Mouse (Mus musculus) intestine, embryonic 14.5 days (tissue): ENCODE data around the gene Atg7. TPM values are rescaled to one million over a fixed set of nuclear protein-coding genes. Genes with fewer than 3 reads are reported as not detected.

ENCODE experiments used
- ATAC-seq: fragments of 200-750 bp; cut with Nextera tagmentation; replicated peaks from 2 replicates; pipeline ENCODE4 v1.8.0; 2017; ENCODE audit warnings: low read depth, moderate number of reproducible peaks, moderate TSS enrichment, moderate library complexity; ENCODE audit not compliant: low FRiP score, low TSS enrichment
- DNase-seq: peaks from one replicate; pipeline ENCODE4 v3.0.0-alpha.2; 2018; ENCODE audit warnings: low spot score
- H3K27ac ChIP-seq: fragments of 300-500 bp; sonication (generic); 2 replicates; pipeline ENCODE4 v1.5.1; 2014; ENCODE audit warnings: low read depth, mild to moderate bottlenecking, control low read depth
- H3K27me3 ChIP-seq: fragments of 300-500 bp; sonication (generic); replicated peaks from 2 replicates; pipeline ENCODE4 v1.6.1; 2014; ENCODE audit warnings: low read length, control low read depth; ENCODE audit not compliant: control insufficient read depth, insufficient read depth
- H3K36me3 ChIP-seq: fragments of 300-500 bp; sonication (generic); 2 replicates; pipeline ENCODE4 v1.6.1; 2014; ENCODE audit warnings: low read length, control low read depth; ENCODE audit not compliant: control insufficient read depth, insufficient read depth
- H3K4me1 ChIP-seq: fragments of 300-500 bp; sonication (generic); replicated peaks from 2 replicates; pipeline ENCODE4 v1.6.1; 2014; ENCODE audit warnings: low read length, control low read depth, mixed read lengths; ENCODE audit not compliant: control insufficient read depth, insufficient read depth
- H3K4me2 ChIP-seq: fragments of 300-500 bp; sonication (generic); 2 replicates; pipeline ENCODE4 v1.6.1; 2014; ENCODE audit warnings: low read length
- H3K4me3 ChIP-seq: fragments of 300-500 bp; sonication (generic); 2 replicates; pipeline ENCODE4 v1.5.1; 2014; ENCODE audit warnings: low read depth, low read length, control low read depth, mixed read lengths
- H3K9ac ChIP-seq: fragments of 300-500 bp; sonication (generic); 2 replicates; pipeline ENCODE4 v1.6.1; 2014; ENCODE audit warnings: mild to moderate bottlenecking, low read length
- H3K9me3 ChIP-seq: fragments of 300-500 bp; sonication (generic); 2 replicates; pipeline ENCODE4 v1.6.1; 2016; ENCODE audit warnings: low read length, control low read depth; ENCODE audit not compliant: control insufficient read depth
- WGBS: fragments of 180-500 bp; shearing (Covaris S2); extraction: QIAGEN DNeasy Blood & Tissue Kit; methylation state at CpG from one replicate; pipeline ENCODE4 v1.1.7; 2014; 5-methylcytosine and 5-hydroxymethylcytosine counted together
- polyA plus RNA-seq: library from polyadenylated mRNA; unstranded; fragments of >200 nt; fragmentation: Nextera tagmentation; extraction: Ambion mirVana; gene quantifications from 2 replicates; pipeline ENCODE4 v1.2.1, GENCODE M21; 2014

Atg7 gene
- polyA plus RNA-seq, 1 experiment from 2014 or later = 22.8 TPM

DNA sequence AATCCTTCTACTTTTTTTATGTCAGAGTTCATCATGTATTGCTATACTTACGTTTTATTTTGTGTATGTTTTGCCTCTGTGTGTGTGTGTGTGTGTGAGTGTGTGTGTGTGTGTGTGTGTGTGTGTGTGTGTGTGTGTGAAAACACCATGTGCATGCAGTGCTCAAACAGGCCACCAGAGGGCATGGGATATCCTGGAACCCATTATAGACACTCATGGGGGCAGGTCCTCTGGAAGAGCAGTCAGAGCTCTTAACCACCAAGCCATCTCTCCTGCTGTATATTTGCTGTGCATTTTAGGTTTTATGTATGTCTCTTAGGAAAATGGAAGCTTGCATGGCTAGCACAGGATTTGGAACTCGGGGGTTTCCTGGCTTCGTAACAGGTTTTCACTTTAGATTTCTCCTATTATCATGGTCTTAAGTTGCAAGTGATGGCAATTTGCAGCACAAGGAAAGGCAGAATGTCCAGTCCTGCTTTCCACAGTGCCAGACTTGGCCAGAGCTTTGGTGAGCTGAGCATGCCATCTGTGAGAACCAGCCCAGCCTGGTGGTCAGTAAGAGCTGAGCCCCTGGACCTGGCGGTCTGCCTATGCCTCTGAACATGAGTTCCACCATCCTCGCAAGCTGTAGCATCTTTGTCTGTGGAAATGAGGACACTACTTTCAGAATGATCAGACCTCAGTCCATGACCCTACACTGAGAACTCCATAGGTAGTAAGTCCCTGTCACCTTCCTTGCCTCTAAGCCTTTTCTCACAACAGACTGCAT, 172.2 kb downstream of the Atg7 start:
- no peak for ATAC-seq
- Histone ChIP-seq H3K4me1 (peaks cover 11% of the 10 kb centered on the region), H3K27ac (no peak overlapping the region), H3K4me2 (no peak overlapping the region), H3K4me3 (no peak overlapping the region), H3K9ac (no peak overlapping the region), H3K27me3 (no peaks in the 10 kb centered on the region), H3K9me3 (no peaks in the 10 kb centered on the region), H3K36me3 (no peaks in the 10 kb centered on the region)
- WGBS = 96% methylated on average over 5 of the region's 5 CpGs
- no peak for DNase-seq

DNA sequence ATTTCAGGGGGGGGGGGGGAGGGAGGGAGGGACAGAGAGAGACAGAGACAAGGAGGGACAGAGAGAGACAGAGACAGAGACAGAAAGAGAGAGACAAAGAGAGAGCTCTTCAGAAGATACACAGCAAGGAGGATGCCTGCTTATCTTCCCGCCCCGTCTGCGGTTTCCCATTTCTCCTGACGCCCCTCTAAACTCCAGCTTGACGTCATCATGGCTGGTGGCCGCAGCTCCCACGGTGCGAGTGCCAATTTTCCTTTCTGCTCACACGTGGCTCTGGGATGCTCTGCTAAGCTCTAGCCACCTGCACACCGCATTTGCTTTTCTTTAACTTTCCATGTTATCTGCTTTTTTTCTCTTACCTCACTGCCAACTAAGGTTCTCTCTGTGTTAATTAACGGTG, 175.1 kb downstream of the Atg7 start:
- 45% methylated on average over 11 of the region's 11 CpGs for WGBS
- H3K4me1 ChIP-seq = peaks cover 15% of the 10 kb centered on the region
- no peaks in the 10 kb centered on the region for H3K36me3 ChIP-seq
- H3K4me2 ChIP-seq = no peak overlapping the region
- DNase-seq (no peak), ATAC-seq (no peak)
- H3K27ac ChIP-seq = peak overlapping the region; percentile 12; the same call in 1 of the 2 replicates
- no peak overlapping the region for H3K4me3 ChIP-seq
- no peak overlapping the region for H3K9ac ChIP-seq
- no peaks in the 10 kb centered on the region for H3K27me3 ChIP-seq
- H3K9me3 ChIP-seq = 0 out of 2 replicates have a peak, but pooled peaks cover 3% of the 10 kb centered on the region

DNA sequence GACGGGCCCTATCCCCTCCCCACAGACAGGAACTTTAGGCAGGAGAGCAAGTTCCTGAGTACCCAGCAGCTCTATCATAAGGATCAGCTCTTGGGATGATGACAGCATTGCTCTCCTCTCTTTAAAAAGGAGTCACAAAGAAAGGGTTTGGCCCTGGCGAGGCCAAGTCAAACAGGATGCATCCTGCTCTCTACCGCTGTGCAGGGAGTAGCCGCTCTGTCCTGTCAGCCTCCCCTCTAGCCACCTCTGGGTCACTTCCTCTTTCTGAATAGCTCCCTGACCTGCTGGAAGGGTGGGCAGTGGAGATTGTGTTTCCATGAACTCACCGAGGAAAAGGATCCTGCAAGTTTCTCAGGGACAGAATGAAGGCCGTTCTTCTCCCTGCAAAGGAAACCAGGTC, 175.6 kb downstream of the Atg7 start:
- ATAC-seq (no peak), DNase-seq (no peak)
- H3K27ac ChIP-seq = peak overlapping the region; percentile 12; the same call in 1 of the 2 replicates

DNA sequence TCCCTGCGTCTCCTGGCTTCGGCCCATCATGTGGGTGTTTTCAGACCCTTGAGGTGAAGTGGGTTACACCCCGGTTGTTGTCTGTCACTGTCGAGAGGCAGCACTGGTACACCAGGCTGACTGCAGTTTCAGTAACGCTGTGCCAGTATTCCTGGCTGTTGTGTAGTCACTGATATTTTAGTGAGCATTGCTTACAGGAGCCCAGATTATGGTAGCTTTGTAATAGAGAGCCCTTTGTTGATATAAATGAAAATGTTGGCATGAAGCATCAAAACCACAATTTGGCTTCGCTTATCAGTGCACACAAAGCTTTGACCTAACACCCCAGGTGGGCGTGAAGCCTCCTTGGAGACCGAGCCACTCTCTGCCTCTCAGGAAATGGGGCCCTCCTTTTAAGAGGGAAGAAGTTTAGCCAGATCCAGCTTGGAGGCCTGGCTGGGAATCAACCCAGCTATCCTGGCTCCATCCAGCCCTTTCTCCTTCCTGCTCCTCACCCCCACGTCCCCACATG, 177.1 kb downstream of the Atg7 start:
- no peak overlapping the region for H3K4me2 ChIP-seq

More for the DNA sequence above, 175.6 kb downstream of the Atg7 start:
- Histone ChIP-seq H3K9me3 (0 out of 2 replicates have a peak, but pooled peaks cover 3% of the 10 kb centered on the region), H3K4me3 (no peak overlapping the region), H3K4me1 (peaks cover 15% of the 10 kb centered on the region), H3K27me3 (no peaks in the 10 kb centered on the region), H3K4me2 (no peak overlapping the region), H3K9ac (no peak overlapping the region), H3K36me3 (no peaks in the 10 kb centered on the region)
- 61% methylated on average over 6 of the region's 6 CpGs for WGBS

DNA sequence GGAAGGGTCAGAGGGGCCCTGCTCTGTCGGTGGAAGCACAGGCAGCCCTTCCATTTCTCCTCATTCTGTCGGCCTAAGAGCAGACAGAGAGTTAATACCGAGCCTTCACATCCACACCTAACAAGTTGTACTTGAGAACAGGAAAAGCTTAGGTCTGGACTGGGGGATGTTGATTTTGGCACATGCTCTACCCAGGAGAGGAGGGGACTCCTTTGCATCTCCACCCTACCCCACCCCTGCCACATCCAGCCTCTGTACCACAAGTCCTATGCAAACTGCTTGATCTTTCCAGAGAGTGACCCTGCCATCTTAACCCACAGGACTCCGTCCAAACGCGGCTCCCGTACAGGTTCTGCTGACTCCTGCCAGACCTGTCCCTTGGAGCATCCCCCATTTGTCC, 178.7 kb downstream of the Atg7 start:
- Histone ChIP-seq H3K4me1 (peaks cover 15% of the 10 kb centered on the region), H3K27ac (no peak overlapping the region), H3K9ac (no peak overlapping the region), H3K4me2 (no peak overlapping the region), H3K4me3 (no peak overlapping the region), H3K36me3 (no peaks in the 10 kb centered on the region), H3K27me3 (no peaks in the 10 kb centered on the region), H3K9me3 (0 out of 2 replicates have a peak, but pooled peaks cover 3% of the 10 kb centered on the region)
- ATAC-seq (no peak), DNase-seq (no peak)
- 84% methylated on average over 7 of the region's 7 CpGs for WGBS

More for the DNA sequence above, 177.1 kb downstream of the Atg7 start:
- Histone ChIP-seq H3K4me1 (peaks cover 15% of the 10 kb centered on the region), H3K36me3 (no peaks in the 10 kb centered on the region), H3K27ac (no peak overlapping the region), H3K9ac (no peak overlapping the region), H3K4me3 (no peak overlapping the region), H3K27me3 (no peaks in the 10 kb centered on the region), H3K9me3 (0 out of 2 replicates have a peak, but pooled peaks cover 3% of the 10 kb centered on the region)
- ATAC-seq (no peak), DNase-seq (no peak)
- 62% methylated on average over 9 of the region's 9 CpGs for WGBS

DNA sequence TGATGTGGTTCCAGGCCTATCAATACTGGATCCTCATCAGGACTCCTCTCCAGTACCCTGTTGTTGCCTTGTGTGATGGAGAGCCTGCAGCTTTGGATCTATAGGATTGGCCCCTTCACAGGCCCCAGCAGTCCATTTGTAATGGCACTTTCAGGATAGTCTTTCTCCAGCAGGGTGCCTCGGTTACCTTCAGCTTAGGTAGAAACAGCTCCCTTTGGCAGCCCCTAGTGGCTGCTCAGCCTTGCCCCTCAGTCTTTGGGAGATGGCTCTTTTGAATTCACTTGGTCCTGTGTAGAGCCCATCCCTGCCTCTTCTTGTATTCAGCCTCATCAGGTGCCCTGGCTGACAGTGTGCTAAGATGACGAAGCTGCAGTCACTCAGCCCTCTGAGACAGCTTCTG, 184.0 kb downstream of the Atg7 start:
- Histone ChIP-seq H3K27me3 (no peaks in the 10 kb centered on the region), H3K4me2 (no peak overlapping the region), H3K36me3 (no peaks in the 10 kb centered on the region), H3K27ac (no peak overlapping the region), H3K4me1 (no peaks in the 10 kb centered on the region), H3K9me3 (0 out of 2 replicates have a peak, but pooled peaks cover 3% of the 10 kb centered on the region), H3K9ac (no peak overlapping the region), H3K4me3 (no peak overlapping the region)
- 85% methylated on average over 2 of the region's 2 CpGs for WGBS
- ATAC-seq (no peak), DNase-seq (no peak)

DNA sequence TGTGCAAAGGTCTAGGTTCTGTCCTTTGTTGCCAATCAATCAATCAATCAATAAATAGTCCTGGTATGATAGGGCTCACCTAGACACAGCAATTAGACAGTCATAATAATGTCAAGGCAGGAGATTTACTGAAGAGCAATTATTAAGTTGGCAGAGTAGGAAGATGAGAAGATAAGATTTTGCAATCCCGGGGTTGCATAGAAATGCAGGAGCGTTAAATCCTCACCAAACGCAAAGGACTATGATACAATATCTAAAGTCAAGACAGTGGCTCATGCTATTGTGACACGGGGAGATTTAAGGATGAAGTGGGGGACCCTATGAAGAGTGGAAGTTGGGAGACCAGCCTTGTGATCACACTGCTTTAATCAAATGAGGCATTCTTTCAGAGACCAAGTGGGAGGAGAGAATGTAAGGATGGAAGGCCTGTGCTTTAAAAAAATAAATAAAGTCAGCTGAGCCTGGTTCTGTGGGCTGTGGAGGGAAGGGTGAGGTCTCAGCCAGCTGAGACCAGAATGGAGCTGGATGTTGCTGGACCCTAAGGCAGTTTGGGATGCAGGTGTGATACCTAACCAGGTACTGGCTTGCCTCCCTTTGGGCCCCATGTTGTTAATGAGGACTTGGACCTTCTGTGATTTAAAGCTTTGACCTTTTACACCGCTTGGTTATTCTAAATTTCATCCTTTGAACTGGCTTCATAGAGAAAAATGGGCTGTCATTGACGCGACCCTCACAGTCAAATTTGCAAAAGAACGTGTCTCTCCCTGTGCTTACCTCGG, 187.0 kb downstream of the Atg7 start:
- ATAC-seq = no peak
- H3K4me2 ChIP-seq = no peak overlapping the region
- no peak overlapping the region for H3K9ac ChIP-seq
- DNase-seq = no peak
- H3K36me3 ChIP-seq = no peaks in the 10 kb centered on the region
- no peak overlapping the region for H3K4me3 ChIP-seq
- 79% methylated on average over 9 of the region's 9 CpGs for WGBS
- H3K27me3 ChIP-seq = no peaks in the 10 kb centered on the region
- H3K4me1 ChIP-seq = 0 out of 2 replicates have a peak, but pooled peaks cover 7% of the 10 kb centered on the region
- H3K9me3 ChIP-seq = no peaks in the 10 kb centered on the region
- no peak overlapping the region for H3K27ac ChIP-seq

DNA sequence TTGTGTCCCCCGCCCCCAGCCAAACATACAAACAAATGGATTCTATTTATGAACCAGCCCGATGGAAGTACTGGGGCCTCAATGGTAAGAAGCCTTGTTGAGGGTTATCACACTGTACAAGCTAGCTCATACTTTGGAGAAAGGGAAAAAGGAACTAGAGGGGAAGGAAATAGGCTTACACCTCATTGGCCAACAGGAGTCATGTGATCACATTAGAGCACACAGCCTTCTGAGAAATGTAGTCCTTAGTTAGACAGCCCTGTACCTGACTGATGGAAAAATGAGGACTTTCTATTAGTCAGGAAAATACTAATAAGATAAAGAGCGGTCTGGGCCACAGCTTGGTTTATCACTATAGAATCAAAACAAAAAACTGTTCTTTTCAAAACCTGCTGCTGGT, 188.9 kb downstream of the Atg7 start:
- Histone ChIP-seq H3K4me1 (peaks cover 7% of the 10 kb centered on the region; the same call in 1 of the 2 replicates), H3K27ac (no peak overlapping the region), H3K4me3 (no peak overlapping the region), H3K4me2 (no peak overlapping the region), H3K9ac (no peak overlapping the region), H3K36me3 (no peaks in the 10 kb centered on the region), H3K27me3 (no peaks in the 10 kb centered on the region), H3K9me3 (no peaks in the 10 kb centered on the region)
- no peak for ATAC-seq
- no peak for DNase-seq
- WGBS = 93% methylated on average over 3 of the region's 3 CpGs
